Mouse (Mus musculus): ENCODE measurements at regions not wholly inside any gene's neighbourhood (a gene's known extent, or its start where the extent isn't known, plus 50 kb on each side); places are given as distances from the start of the nearest gene placed in this dataset.

- 41% methylated on average over 9 of the region's 9 CpGs for WGBS
- TF ChIP-seq POLR2A (IDR thresholded peaks at IDR 0.05; ENCODE audit: borderline replicate concordance, control insufficient read depth, low read depth, low read length) (no peak), CTCF (IDR thresholded peaks at IDR 0.05; ENCODE audit: control insufficient read depth, insufficient read depth, low read length) (peak; percentile 64)
- H3K27ac ChIP-seq (ENCODE audit: control insufficient read depth, insufficient read depth, low read depth, low read length, poor library complexity), result no peak overlapping the region
Observed at GRCm38 (mm10) chr13:44305134-44305991, 423.9 kb upstream of the Jarid2 start.

DNA sequence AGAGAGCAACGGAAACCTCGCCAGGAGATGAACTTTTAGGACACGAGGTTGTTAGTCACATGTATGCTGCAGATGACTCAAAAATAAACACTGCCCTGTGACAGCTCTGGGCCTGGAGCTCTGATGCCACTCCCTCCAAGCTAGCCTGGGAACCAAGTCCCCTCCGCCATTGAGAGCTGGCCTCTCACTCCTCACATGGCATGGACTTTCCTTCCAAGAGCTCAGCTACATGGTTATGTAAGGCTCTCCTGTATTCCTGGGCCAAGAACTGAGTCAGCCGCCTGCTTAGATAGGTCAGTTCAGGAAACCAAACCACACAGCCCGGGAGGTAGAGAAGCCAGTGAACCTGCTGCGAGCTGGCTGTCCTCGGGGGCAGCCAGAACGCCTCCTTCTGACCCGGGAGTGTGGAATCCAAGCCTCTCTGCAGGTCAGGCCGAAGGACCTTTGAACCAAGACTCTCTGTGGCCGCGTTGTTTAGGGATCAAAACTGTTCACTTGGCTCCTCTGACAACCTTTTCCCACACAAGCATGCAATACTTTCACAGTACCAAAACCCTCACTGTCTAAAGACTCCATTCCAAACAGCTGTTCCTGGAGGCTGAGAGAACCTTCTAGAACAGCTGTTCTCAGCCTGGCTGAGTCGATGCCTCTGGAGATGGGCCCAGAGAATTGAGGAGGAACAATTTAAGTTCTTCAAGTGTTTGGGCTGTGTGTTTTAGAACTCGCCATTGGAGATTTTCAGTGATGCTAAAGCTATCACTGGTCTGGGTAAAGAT lies 422.8 kb upstream of the Jarid2 start:
- Histone ChIP-seq H3K4me3 (replicated peaks; ENCODE audit: control insufficient read depth, low read depth, low read length) (no peak overlapping the region), H3K4me1 (ENCODE audit: control insufficient read depth, insufficient read depth, low read length) (no peaks in the 10 kb centered on the region; the same call in 1 of the 2 replicates), H3K27ac (ENCODE audit: control insufficient read depth, insufficient read depth, low read depth, low read length, poor library complexity) (no peak overlapping the region)
- TF ChIP-seq CTCF (IDR thresholded peaks at IDR 0.05; ENCODE audit: control insufficient read depth, insufficient read depth, low read length), result no peak
- no peak for TF ChIP-seq POLR2A (IDR thresholded peaks at IDR 0.05; ENCODE audit: borderline replicate concordance, control insufficient read depth, low read depth, low read length)
- WGBS, result 65% methylated on average over 15 of the region's 15 CpGs

More at GRCm38 (mm10) chr13:44305134-44305991, 423.9 kb upstream of the Jarid2 start:
- Histone ChIP-seq H3K4me3 (replicated peaks; ENCODE audit: control insufficient read depth, low read depth, low read length) (no peak overlapping the region), H3K4me1 (ENCODE audit: control insufficient read depth, insufficient read depth, low read length) (no peaks in the 10 kb centered on the region; the same call in 1 of the 2 replicates)

DNA sequence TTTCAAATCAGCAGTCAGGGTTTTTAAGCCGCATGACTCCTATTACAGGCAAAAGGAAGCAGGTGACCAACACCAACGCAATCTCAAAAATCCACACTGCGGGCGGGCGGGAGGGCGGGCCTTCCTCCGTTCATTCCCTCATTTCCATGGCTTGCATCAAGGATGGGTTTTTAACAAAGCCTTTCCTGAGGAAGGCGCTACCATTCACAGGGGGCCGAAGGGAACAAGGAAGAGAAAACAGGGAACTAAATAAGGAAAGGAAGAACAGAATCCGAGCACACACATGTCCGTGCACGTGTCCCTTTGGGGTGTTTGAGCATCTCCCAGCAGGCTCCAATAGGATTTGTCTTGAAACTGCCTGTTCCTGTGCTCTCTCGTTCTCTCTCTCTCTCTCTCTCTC lies 421.0 kb upstream of the Jarid2 start:
- Histone ChIP-seq H3K4me3 (replicated peaks; ENCODE audit: control insufficient read depth, low read depth, low read length) (no peak overlapping the region), H3K27ac (ENCODE audit: control insufficient read depth, insufficient read depth, low read depth, low read length, poor library complexity) (no peak overlapping the region), H3K4me1 (ENCODE audit: control insufficient read depth, insufficient read depth, low read length) (no peaks in the 10 kb centered on the region; the same call in 1 of the 2 replicates)
- TF ChIP-seq POLR2A (IDR thresholded peaks at IDR 0.05; ENCODE audit: borderline replicate concordance, control insufficient read depth, low read depth, low read length) (no peak), CTCF (IDR thresholded peaks at IDR 0.05; ENCODE audit: control insufficient read depth, insufficient read depth, low read length) (no peak)
- WGBS, result 89% methylated on average over 13 of the region's 13 CpGs

GRCm38 (mm10) chr13:44312237-44312636 lies 417.0 kb upstream of the Jarid2 start:
- TF ChIP-seq POLR2A (IDR thresholded peaks at IDR 0.05; ENCODE audit: borderline replicate concordance, control insufficient read depth, low read depth, low read length), result no peak
- TF ChIP-seq CTCF (IDR thresholded peaks at IDR 0.05; ENCODE audit: control insufficient read depth, insufficient read depth, low read length), result no peak
- Histone ChIP-seq H3K27ac (ENCODE audit: control insufficient read depth, insufficient read depth, low read depth, low read length, poor library complexity) (no peak overlapping the region), H3K4me1 (ENCODE audit: control insufficient read depth, insufficient read depth, low read length) (no peaks in the 10 kb centered on the region), H3K4me3 (replicated peaks; ENCODE audit: control insufficient read depth, low read depth, low read length) (no peak overlapping the region)
- 90% methylated on average over 6 of the region's 6 CpGs for WGBS

DNA sequence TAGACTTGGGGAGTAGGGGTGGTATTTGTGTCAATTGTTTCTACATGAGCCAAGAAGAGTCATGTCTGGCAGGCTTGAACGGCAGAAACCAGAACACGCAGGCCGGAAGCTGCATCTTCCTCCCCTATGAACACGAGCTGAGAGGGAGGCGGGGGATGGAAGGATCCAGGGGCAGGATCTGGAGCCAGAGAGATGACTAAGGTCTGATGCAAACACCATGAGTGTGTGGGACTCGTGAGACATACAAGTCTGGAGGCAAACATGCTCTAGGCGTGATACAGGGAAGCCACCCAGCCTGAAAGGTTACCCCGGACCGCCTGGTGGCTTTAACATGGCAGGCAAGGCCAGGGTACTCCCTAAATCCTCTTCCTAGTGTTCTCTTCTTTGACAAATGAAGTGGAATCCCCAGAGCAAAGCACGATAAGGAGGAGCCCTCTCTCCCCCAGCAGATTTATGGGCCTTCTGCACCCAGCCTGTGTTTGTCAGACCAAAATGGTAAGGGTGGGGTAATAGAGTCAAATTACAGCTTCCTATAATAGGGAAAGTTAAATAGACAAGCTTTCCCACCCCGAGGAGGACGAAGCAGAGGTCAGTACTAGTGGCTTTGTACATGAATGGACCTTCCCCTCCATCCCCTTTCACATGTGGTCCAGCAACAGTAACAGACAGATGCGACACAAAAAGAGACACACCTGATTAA lies 412.4 kb upstream of the Jarid2 start:
- H3K4me1 ChIP-seq (ENCODE audit: control insufficient read depth, insufficient read depth, low read length), result no peaks in the 10 kb centered on the region
- no peak overlapping the region for H3K27ac ChIP-seq (ENCODE audit: control insufficient read depth, insufficient read depth, low read depth, low read length, poor library complexity)
- no peak overlapping the region for H3K4me3 ChIP-seq (replicated peaks; ENCODE audit: control insufficient read depth, low read depth, low read length)
- TF ChIP-seq POLR2A (IDR thresholded peaks at IDR 0.05; ENCODE audit: borderline replicate concordance, control insufficient read depth, low read depth, low read length) (no peak), CTCF (IDR thresholded peaks at IDR 0.05; ENCODE audit: control insufficient read depth, insufficient read depth, low read length) (no peak)
- 86% methylated on average over 13 of the region's 13 CpGs for WGBS

DNA sequence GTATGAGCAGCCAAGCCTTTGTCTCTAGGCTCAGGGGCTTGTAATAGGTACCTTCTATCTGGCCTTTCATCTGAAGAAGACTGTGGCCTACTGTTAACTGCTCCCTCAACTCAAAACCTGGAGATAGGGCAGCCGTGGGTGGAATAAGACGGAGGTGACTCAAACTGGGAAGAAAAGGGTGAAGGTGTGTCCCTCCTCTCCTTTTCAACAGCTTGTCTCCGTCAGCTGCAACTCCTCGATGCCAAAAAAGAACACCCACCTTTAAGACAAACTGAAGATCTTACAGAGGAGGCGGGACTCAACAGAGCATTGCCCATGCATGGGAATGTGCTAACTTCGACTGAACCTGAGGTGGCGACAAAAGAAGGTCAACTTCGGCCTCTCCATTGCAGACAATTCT lies 411.7 kb upstream of the Jarid2 start:
- H3K4me3 ChIP-seq (replicated peaks; ENCODE audit: control insufficient read depth, low read depth, low read length), result no peak overlapping the region
- no peaks in the 10 kb centered on the region for H3K4me1 ChIP-seq (ENCODE audit: control insufficient read depth, insufficient read depth, low read length)
- WGBS, result 81% methylated on average over 8 of the region's 8 CpGs
- no peak for TF ChIP-seq POLR2A (IDR thresholded peaks at IDR 0.05; ENCODE audit: borderline replicate concordance, control insufficient read depth, low read depth, low read length)
- TF ChIP-seq CTCF (IDR thresholded peaks at IDR 0.05; ENCODE audit: control insufficient read depth, insufficient read depth, low read length), result no peak
- no peak overlapping the region for H3K27ac ChIP-seq (ENCODE audit: control insufficient read depth, insufficient read depth, low read depth, low read length, poor library complexity)

DNA sequence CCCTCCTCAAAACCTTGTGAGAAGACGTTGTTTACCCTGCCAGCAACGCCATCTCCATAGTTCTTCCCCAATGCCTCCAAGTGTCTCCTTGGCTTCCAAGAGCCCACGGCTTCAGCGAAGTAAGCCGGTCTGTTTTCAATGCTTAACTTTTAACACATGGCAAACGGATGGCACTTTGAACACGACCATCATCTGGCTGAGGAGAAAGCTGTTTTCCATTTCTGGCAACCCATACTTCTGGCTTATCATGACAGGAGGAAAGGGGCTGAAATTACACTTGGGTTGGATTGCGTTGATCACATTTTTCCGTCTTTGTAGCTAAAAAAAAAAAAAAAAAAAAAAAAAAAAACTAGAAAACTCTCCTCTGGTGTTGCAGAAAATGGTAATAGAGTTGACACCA lies 410.2 kb upstream of the Jarid2 start:
- H3K4me3 ChIP-seq (replicated peaks; ENCODE audit: control insufficient read depth, low read depth, low read length), result no peak overlapping the region
- TF ChIP-seq CTCF (IDR thresholded peaks at IDR 0.05; ENCODE audit: control insufficient read depth, insufficient read depth, low read length) (no peak), POLR2A (IDR thresholded peaks at IDR 0.05; ENCODE audit: borderline replicate concordance, control insufficient read depth, low read depth, low read length) (no peak)
- no peaks in the 10 kb centered on the region for H3K4me1 ChIP-seq (ENCODE audit: control insufficient read depth, insufficient read depth, low read length)
- 90% methylated on average over 9 of the region's 9 CpGs for whole genome bisulfite sequencing
- no peak overlapping the region for H3K27ac ChIP-seq (ENCODE audit: control insufficient read depth, insufficient read depth, low read depth, low read length, poor library complexity)

DNA sequence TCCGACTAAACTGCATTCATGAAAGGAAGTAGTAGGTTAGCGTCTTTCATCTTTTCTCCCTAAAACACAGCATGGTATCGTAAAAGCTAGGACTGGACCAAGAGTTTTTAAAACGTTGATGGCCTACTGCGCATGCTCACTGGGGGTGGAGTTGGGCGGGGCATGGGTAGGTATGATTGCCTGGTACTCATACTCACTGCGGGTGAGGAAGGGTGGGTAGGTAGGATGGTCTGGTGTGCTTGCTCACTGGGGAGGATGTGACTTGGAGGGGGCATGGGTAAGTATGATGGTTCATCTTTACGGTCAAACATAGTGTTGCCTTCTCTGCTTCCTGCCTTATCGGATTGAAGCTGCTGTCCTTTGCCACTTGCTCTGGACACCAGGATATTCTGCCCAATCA lies 409.8 kb upstream of the Jarid2 start:
- Histone ChIP-seq H3K4me1 (ENCODE audit: control insufficient read depth, insufficient read depth, low read length) (no peaks in the 10 kb centered on the region), H3K4me3 (replicated peaks; ENCODE audit: control insufficient read depth, low read depth, low read length) (no peak overlapping the region), H3K27ac (ENCODE audit: control insufficient read depth, insufficient read depth, low read depth, low read length, poor library complexity) (no peak overlapping the region)
- WGBS, result 89% methylated on average over 9 of the region's 9 CpGs
- TF ChIP-seq CTCF (IDR thresholded peaks at IDR 0.05; ENCODE audit: control insufficient read depth, insufficient read depth, low read length) (no peak), POLR2A (IDR thresholded peaks at IDR 0.05; ENCODE audit: borderline replicate concordance, control insufficient read depth, low read depth, low read length) (no peak)

All from bone marrow, adult 2 months (tissue).